Mouse (Mus musculus): Measurements from ENCODE around the gene Chd1. TPM values are rescaled to one million over a fixed set of nuclear protein-coding genes. Genes with fewer than 3 reads are reported as not detected.

Gene Chd1
- polyA plus RNA-seq, 1 experiment from 2014 or later = 54.7 TPM

- WGBS = 91% methylated on average over 8 of the region's 8 CpGs
- H3K27ac ChIP-seq (ENCODE audit: low read depth, low read length) = no peak overlapping the region
- no peak overlapping the region for H3K4me2 ChIP-seq (replicated peaks; ENCODE audit: low read depth, low read length)
- DNase-seq (ENCODE audit: low spot score) (no peak), ATAC-seq (ENCODE audit: low FRiP score) (no peak)
- H3K4me3 ChIP-seq (ENCODE audit: low read depth, low read length) = no peak overlapping the region
- no peaks in the 10 kb centered on the region for H3K36me3 ChIP-seq (ENCODE audit: control insufficient read depth, insufficient read depth, low read length)
- no peaks in the 10 kb centered on the region for H3K4me1 ChIP-seq (replicated peaks; ENCODE audit: control insufficient read depth, insufficient read depth, low read length)
- H3K9me3 ChIP-seq (ENCODE audit: control insufficient read depth, low read length) = no peaks in the 10 kb centered on the region
- H3K9ac ChIP-seq (ENCODE audit: low read depth, low read length) = no peak overlapping the region
- no peaks in the 10 kb centered on the region for H3K27me3 ChIP-seq (ENCODE audit: control insufficient read depth, insufficient read depth, low read length)
Measured at GRCm38 (mm10) chr17:15790716-15791115, 85.9 kb downstream of the Chd1 start.

- no peaks in the 10 kb centered on the region for H3K36me3 ChIP-seq (ENCODE audit: control insufficient read depth, insufficient read depth, low read length)
Measured at GRCm38 (mm10) chr17:15799195-15799793, 94.5 kb downstream of the Chd1 start.

GRCm38 (mm10) chr17:15804008-15804812 is 99.4 kb downstream of the Chd1 start:
- ATAC-seq (ENCODE audit: low FRiP score) (peak; percentile 23; the same call in 1 of the 2 replicates), DNase-seq (ENCODE audit: low spot score) (no peak)
- no peak overlapping the region for H3K27ac ChIP-seq (ENCODE audit: low read depth, low read length)
- no peaks in the 10 kb centered on the region for H3K27me3 ChIP-seq (ENCODE audit: control insufficient read depth, insufficient read depth, low read length)
- no peak overlapping the region for H3K9ac ChIP-seq (ENCODE audit: low read depth, low read length)
- H3K4me1 ChIP-seq (replicated peaks; ENCODE audit: control insufficient read depth, insufficient read depth, low read length) = 0 out of 2 replicates have a peak, but pooled peaks cover 3% of the 10 kb centered on the region
- no peaks in the 10 kb centered on the region for H3K9me3 ChIP-seq (ENCODE audit: control insufficient read depth, low read length)
- no peak overlapping the region for H3K4me2 ChIP-seq (replicated peaks; ENCODE audit: low read depth, low read length)
- H3K36me3 ChIP-seq (ENCODE audit: control insufficient read depth, insufficient read depth, low read length) = peaks cover 7% of the 10 kb centered on the region
- H3K4me3 ChIP-seq (ENCODE audit: low read depth, low read length) = no peak overlapping the region
- 55% methylated on average over 15 of the region's 15 CpGs for WGBS

More at GRCm38 (mm10) chr17:15799195-15799793, 94.5 kb downstream of the Chd1 start:
- 65% methylated on average over 3 of the region's 3 CpGs for WGBS
- H3K27ac ChIP-seq (ENCODE audit: low read depth, low read length) = no peak overlapping the region
- no peak overlapping the region for H3K9ac ChIP-seq (ENCODE audit: low read depth, low read length)
- no peak for DNase-seq (ENCODE audit: low spot score)
- H3K27me3 ChIP-seq (ENCODE audit: control insufficient read depth, insufficient read depth, low read length) = no peaks in the 10 kb centered on the region
- ATAC-seq (ENCODE audit: low FRiP score) = peak; percentile 64
- no peak overlapping the region for H3K4me2 ChIP-seq (replicated peaks; ENCODE audit: low read depth, low read length)
- no peaks in the 10 kb centered on the region for H3K9me3 ChIP-seq (ENCODE audit: control insufficient read depth, low read length)
- no peak overlapping the region for H3K4me3 ChIP-seq (ENCODE audit: low read depth, low read length)
- no peaks in the 10 kb centered on the region for H3K4me1 ChIP-seq (replicated peaks; ENCODE audit: control insufficient read depth, insufficient read depth, low read length)

- H3K4me3 ChIP-seq (ENCODE audit: low read depth, low read length) = no peak overlapping the region
- H3K27me3 ChIP-seq (ENCODE audit: control insufficient read depth, insufficient read depth, low read length) = no peaks in the 10 kb centered on the region
- H3K9me3 ChIP-seq (ENCODE audit: control insufficient read depth, low read length) = no peaks in the 10 kb centered on the region
- H3K9ac ChIP-seq (ENCODE audit: low read depth, low read length) = no peak overlapping the region
- no peak overlapping the region for H3K4me2 ChIP-seq (replicated peaks; ENCODE audit: low read depth, low read length)
- H3K36me3 ChIP-seq (ENCODE audit: control insufficient read depth, insufficient read depth, low read length) = peaks cover 7% of the 10 kb centered on the region
- DNase-seq (ENCODE audit: low spot score) = no peak
- H3K4me1 ChIP-seq (replicated peaks; ENCODE audit: control insufficient read depth, insufficient read depth, low read length) = peaks cover 3% of the 10 kb centered on the region; the same call in 1 of the 2 replicates
- no peak; the same call in 1 of the 2 replicates for ATAC-seq (ENCODE audit: low FRiP score)
- WGBS = 90% methylated on average over 23 of the region's 23 CpGs
- no peak overlapping the region for H3K27ac ChIP-seq (ENCODE audit: low read depth, low read length)
Measured at GRCm38 (mm10) chr17:15807295-15807984, 102.7 kb downstream of the Chd1 start.

- no peak for ATAC-seq (ENCODE audit: low FRiP score)
- Histone ChIP-seq H3K9me3 (ENCODE audit: control insufficient read depth, low read length) (no peaks in the 10 kb centered on the region), H3K4me2 (replicated peaks; ENCODE audit: low read depth, low read length) (no peak overlapping the region), H3K4me3 (ENCODE audit: low read depth, low read length) (no peak overlapping the region), H3K27me3 (ENCODE audit: control insufficient read depth, insufficient read depth, low read length) (no peaks in the 10 kb centered on the region), H3K27ac (ENCODE audit: low read depth, low read length) (no peak overlapping the region), H3K36me3 (ENCODE audit: control insufficient read depth, insufficient read depth, low read length) (peaks cover 7% of the 10 kb centered on the region), H3K9ac (ENCODE audit: low read depth, low read length) (no peak overlapping the region), H3K4me1 (replicated peaks; ENCODE audit: control insufficient read depth, insufficient read depth, low read length) (peaks cover 3% of the 10 kb centered on the region; the same call in 1 of the 2 replicates)
- WGBS = 68% methylated on average over 4 of the region's 4 CpGs
- DNase-seq (ENCODE audit: low spot score) = no peak
Measured at GRCm38 (mm10) chr17:15808015-15808414, 103.2 kb downstream of the Chd1 start.

- ATAC-seq (ENCODE audit: low FRiP score) = no peak
- 33% methylated on average over 10 of the region's 10 CpGs for WGBS
- Histone ChIP-seq H3K36me3 (ENCODE audit: control insufficient read depth, insufficient read depth, low read length) (peaks cover 7% of the 10 kb centered on the region), H3K27ac (ENCODE audit: low read depth, low read length) (no peak overlapping the region), H3K27me3 (ENCODE audit: control insufficient read depth, insufficient read depth, low read length) (no peaks in the 10 kb centered on the region), H3K9ac (ENCODE audit: low read depth, low read length) (no peak overlapping the region), H3K4me2 (replicated peaks; ENCODE audit: low read depth, low read length) (no peak overlapping the region), H3K4me3 (ENCODE audit: low read depth, low read length) (no peak overlapping the region), H3K4me1 (replicated peaks; ENCODE audit: control insufficient read depth, insufficient read depth, low read length) (peaks cover 3% of the 10 kb centered on the region; the same call in 1 of the 2 replicates), H3K9me3 (ENCODE audit: control insufficient read depth, low read length) (no peaks in the 10 kb centered on the region)
- no peak for DNase-seq (ENCODE audit: low spot score)
Measured at GRCm38 (mm10) chr17:15808468-15809374, 104.0 kb downstream of the Chd1 start.

- 75% methylated on average over 2 of the region's 2 CpGs for WGBS
- H3K9me3 ChIP-seq (ENCODE audit: control insufficient read depth, low read length) = no peaks in the 10 kb centered on the region
- no peak overlapping the region for H3K4me2 ChIP-seq (replicated peaks; ENCODE audit: low read depth, low read length)
- H3K27me3 ChIP-seq (ENCODE audit: control insufficient read depth, insufficient read depth, low read length) = no peaks in the 10 kb centered on the region
- DNase-seq (ENCODE audit: low spot score) (no peak), ATAC-seq (ENCODE audit: low FRiP score) (no peak)
- no peak overlapping the region for H3K4me3 ChIP-seq (ENCODE audit: low read depth, low read length)
- H3K36me3 ChIP-seq (ENCODE audit: control insufficient read depth, insufficient read depth, low read length) = peaks cover 7% of the 10 kb centered on the region
- H3K9ac ChIP-seq (ENCODE audit: low read depth, low read length) = no peak overlapping the region
- peaks cover 3% of the 10 kb centered on the region; the same call in 1 of the 2 replicates for H3K4me1 ChIP-seq (replicated peaks; ENCODE audit: control insufficient read depth, insufficient read depth, low read length)
- no peak overlapping the region for H3K27ac ChIP-seq (ENCODE audit: low read depth, low read length)
Measured at GRCm38 (mm10) chr17:15809949-15810348, 105.2 kb downstream of the Chd1 start.
